Mouse (Mus musculus) testis, adult 2 months (tissue): ENCODE data around the gene Cetn4. TPM values are rescaled to one million over a fixed set of nuclear protein-coding genes. Genes with fewer than 3 reads are reported as not detected.

ENCODE experiments used
- H3K27ac ChIP-seq: fragments of 200-500 bp; 2 replicates; pipeline ENCODE4 v1.5.1; 2012; ENCODE audit warnings: low read depth, low read length; ENCODE audit not compliant: control insufficient read depth, insufficient read depth
- H3K27me3 ChIP-seq: fragments of 200-500 bp; 2 replicates; pipeline ENCODE4 v1.6.1; 2012; ENCODE audit warnings: mild to moderate bottlenecking, low read length, moderate library complexity; ENCODE audit not compliant: control insufficient read depth, insufficient read depth
- H3K36me3 ChIP-seq: fragments of 200-500 bp; 2 replicates; pipeline ENCODE4 v1.6.1; 2012; ENCODE audit warnings: mild to moderate bottlenecking, low read length; ENCODE audit not compliant: control insufficient read depth, insufficient read depth
- H3K4me1 ChIP-seq: fragments of 200-500 bp; 2 replicates; pipeline ENCODE4 v1.6.1; 2012; ENCODE audit warnings: low read length; ENCODE audit not compliant: control insufficient read depth, insufficient read depth
- H3K4me3 ChIP-seq: fragments of 200-500 bp; 2 replicates; pipeline ENCODE4 v1.5.1; 2012; ENCODE audit warnings: low read depth, mild to moderate bottlenecking, low read length, moderate library complexity, mixed read lengths; ENCODE audit not compliant: control insufficient read depth
- CTCF ChIP-seq: fragments of 200-500 bp; IDR thresholded peaks from 2 replicates; pipeline ENCODE4 v1.5.1; 2012; ENCODE audit warnings: low read depth, mild to moderate bottlenecking, inconsistent platforms, low read length, moderate library complexity; ENCODE audit not compliant: control insufficient read depth, insufficient read depth, insufficient replicate concordance
- POLR2A ChIP-seq: fragments of 200-500 bp; IDR thresholded peaks from 2 replicates; pipeline ENCODE4 v1.6.1; 2012; ENCODE audit warnings: low read depth, mild to moderate bottlenecking, inconsistent platforms, low read length, moderate library complexity; ENCODE audit not compliant: control insufficient read depth
- polyA plus RNA-seq: library from polyadenylated mRNA; depleted of rRNA; stranded (reverse); fragments of >200 nt; gene quantifications from 2 replicates; pipeline ENCODE4 v1.2.3, GENCODE M21; 2012

Gene Cetn4
- polyA plus RNA-seq, 1 experiment, result 172 TPM

DNA sequence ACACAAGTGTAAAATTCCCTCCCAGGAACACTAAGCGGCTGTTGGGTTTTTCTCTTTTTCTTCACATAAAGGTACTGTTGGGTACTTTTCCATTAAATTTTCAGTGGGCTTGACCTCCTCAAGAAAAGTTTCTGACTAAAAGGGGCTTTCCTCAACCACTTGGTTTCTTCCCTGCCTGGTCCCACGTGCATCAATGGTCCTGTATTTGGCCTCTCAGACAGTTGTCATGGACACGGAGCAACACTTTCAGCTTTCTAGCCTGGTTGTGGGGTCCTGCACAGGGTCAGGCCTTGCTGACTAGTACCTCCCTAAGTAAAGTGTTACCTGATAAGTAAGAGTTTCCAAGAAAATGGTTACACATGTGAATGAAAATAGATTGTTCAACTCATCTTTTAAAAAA, 13.0 kb downstream of the Cetn4 start:
- Histone ChIP-seq H3K27ac (no peak overlapping the region), H3K4me3 (no peak overlapping the region), H3K27me3 (no peaks in the 10 kb centered on the region), H3K4me1 (no peaks in the 10 kb centered on the region), H3K36me3 (no peaks in the 10 kb centered on the region)
- TF ChIP-seq POLR2A, result no peak

DNA sequence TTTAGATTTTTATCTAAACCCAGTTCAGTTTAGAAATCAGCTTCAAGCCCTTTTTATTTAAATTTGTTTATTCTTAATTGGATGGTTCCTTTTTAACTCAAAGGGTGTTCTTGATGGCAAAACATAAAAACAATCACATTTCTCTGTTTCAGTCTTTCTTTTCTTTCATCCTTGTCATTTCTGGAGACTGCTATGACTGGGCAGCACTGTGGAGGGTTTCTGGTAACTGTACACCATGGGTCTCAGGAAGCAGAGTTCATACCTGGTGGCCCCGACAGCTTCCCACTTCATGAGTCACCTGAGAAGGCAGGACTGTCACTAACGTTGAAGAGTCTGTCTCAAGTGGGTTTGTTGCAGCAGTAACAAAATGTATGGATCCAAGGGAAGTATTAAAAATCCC, 19.9 kb downstream of the Cetn4 start:
- Histone ChIP-seq H3K27ac (no peak overlapping the region), H3K36me3 (no peaks in the 10 kb centered on the region), H3K27me3 (no peaks in the 10 kb centered on the region), H3K4me1 (no peaks in the 10 kb centered on the region), H3K4me3 (no peak overlapping the region)
- TF ChIP-seq POLR2A, result no peak

DNA sequence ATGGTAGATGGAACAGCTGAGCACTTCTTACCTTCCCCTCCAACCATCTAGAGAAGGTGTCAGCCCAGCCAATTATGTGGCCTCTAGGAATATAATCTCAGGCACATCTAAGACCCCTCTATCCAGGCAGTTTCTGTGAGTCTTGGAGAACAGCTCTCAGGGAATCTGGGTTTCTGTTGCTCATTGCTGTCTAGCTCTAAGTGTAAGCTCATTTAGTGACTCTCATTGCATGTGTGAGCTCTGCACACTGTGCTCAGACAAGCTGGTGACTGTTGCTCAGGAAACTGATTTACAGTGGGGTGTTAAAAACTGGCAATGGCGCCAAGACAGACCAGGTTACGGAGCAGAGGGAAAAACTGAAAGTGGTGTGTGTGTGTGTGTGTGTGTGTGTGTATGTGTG, 20.6 kb downstream of the Cetn4 start:
- Histone ChIP-seq H3K4me1 (no peaks in the 10 kb centered on the region), H3K27ac (no peak overlapping the region), H3K36me3 (no peaks in the 10 kb centered on the region), H3K4me3 (no peak overlapping the region), H3K27me3 (no peaks in the 10 kb centered on the region)
- TF ChIP-seq POLR2A, result no peak
- no peak for TF ChIP-seq CTCF

DNA sequence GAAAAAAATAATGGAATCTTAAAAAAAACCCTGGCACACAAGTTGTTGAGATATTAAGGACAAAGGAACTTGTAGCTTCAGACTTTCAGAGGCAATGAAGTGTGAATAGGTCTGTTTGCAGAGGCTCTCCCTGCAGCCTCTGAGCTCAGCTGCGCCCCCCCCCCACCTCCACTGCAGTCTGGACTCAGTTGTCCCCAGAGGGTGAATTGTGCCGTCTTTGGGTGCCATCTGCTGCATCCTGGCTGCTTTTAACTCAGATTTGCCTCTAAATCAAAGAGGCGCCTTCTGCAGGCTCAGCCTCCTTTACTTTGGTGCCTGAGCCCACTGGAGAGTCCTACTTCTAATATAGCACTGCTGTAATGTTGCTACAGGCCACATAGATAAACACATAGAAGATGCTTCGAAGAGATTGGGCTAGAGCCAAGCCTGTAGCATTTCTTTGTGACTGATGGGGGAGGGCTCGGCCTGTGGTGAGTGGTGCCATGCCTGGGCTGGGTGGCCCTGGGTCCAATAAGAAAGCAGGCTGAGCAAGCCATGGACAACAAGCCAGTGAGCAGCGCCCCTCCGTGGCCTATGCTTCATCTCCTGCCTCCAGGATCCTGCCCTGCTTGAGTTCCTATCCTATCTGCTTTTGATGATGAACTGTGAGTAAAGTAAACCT, 21.5 kb downstream of the Cetn4 start:
- Histone ChIP-seq H3K27me3 (no peaks in the 10 kb centered on the region), H3K4me3 (no peak overlapping the region), H3K4me1 (no peaks in the 10 kb centered on the region), H3K36me3 (no peaks in the 10 kb centered on the region), H3K27ac (no peak overlapping the region)
- TF ChIP-seq POLR2A (no peak), CTCF (no peak)

DNA sequence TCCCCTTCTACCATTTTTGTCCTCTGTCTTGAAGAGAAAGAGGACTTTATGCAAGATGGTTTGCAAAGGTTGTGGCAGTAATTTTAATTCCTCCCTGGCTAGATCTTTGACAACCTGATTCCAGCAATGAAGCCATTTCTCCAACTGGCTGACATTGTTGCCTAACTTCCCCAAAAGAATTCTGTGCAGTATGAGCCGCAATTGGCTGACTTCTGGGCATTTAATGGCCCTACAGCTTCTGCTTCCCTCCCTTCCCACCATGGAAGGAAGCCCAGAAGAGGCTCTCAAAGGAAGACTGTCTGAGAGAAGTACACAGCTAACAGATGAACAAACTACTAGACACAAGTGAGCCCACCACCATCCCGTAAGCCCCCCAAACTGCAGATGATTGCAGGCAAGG, 23.3 kb downstream of the Cetn4 start:
- H3K36me3 ChIP-seq, result no peaks in the 10 kb centered on the region
- H3K4me3 ChIP-seq, result no peak overlapping the region
- no peak overlapping the region for H3K27ac ChIP-seq
- H3K4me1 ChIP-seq, result no peaks in the 10 kb centered on the region
- no peaks in the 10 kb centered on the region for H3K27me3 ChIP-seq
- no peak for TF ChIP-seq POLR2A
- TF ChIP-seq CTCF, result no peak

DNA sequence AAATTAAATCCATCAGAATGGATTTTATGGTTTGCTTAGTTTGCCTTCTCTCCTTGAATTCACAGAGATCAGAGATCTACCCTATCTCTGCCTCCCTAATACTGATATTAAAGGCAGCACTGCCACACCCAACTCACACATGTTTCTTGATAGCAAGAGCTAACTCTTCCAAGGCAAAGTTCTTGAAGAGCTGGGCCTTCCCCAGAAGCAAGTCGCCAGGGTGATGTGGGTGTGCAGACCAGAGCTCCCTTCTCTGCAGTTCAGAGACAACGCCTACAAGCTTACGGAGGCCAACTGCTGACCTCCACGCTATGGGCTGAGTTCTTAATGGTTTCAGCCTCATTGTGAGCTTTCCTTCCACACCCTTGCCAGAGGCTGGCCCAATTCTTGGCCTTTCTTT, 29.3 kb downstream of the Cetn4 start:
- Histone ChIP-seq H3K4me1 (no peaks in the 10 kb centered on the region), H3K36me3 (no peaks in the 10 kb centered on the region)

DNA sequence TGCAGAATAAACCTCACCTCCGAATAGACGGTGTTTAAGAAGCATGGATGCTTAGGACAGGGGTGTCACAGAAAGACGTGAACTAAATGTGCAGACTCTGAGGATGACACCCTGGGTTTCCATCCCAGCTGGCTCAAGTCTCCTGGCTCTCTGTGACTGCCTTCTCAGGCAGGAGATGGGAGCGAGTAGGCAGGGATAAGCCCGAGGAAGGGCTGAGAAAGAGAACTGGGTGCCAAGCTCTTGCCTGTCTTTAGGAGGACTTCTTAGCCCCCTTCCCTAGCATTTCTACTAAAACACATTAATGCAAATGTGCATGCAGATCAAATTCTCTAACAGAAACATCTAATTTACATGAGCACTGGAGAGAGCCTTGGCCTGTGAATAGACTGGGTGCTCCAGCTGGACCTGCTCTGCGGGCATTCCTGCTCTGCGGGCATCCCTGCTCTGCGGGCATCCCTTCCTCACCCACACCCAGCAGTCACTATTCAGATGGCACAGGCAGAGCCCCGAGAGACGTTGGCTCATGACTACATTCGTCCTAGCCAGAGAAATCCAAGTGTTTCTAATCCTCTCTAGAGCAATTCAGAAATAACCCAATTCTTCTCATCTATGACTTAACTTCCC, 30.1 kb downstream of the Cetn4 start:
- Histone ChIP-seq H3K27ac (no peak overlapping the region), H3K27me3 (no peaks in the 10 kb centered on the region)
- TF ChIP-seq CTCF (no peak), POLR2A (no peak)

More for the DNA sequence above, 29.3 kb downstream of the Cetn4 start:
- no peak overlapping the region for H3K27ac ChIP-seq
- no peak overlapping the region for H3K4me3 ChIP-seq
- TF ChIP-seq CTCF (no peak), POLR2A (no peak)
- H3K27me3 ChIP-seq, result no peaks in the 10 kb centered on the region

DNA sequence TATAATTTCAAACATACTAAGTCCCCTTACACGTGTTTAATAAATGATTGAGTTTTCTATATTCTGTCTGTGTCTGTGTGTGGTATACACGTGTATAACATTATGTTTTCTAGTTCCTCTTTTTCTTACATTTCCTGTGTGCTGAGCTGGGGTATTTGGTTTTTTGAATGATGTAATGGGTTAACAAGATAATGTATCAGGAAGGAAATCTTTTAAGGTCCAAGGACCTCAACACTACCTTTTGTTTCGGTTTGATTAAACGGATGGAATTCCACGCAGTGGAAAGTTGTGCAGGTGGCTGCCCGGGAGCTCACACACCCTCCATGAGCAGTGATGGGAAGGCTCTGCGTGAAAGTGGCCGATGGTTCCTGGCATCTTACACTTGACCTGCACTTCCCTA, 31.6 kb downstream of the Cetn4 start:
- TF ChIP-seq POLR2A (no peak), CTCF (no peak)
- H3K36me3 ChIP-seq, result no peaks in the 10 kb centered on the region
- H3K27ac ChIP-seq, result no peak overlapping the region
- H3K4me3 ChIP-seq, result no peak overlapping the region
- no peaks in the 10 kb centered on the region for H3K27me3 ChIP-seq
- no peaks in the 10 kb centered on the region for H3K4me1 ChIP-seq

More for the DNA sequence above, 30.1 kb downstream of the Cetn4 start:
- no peak overlapping the region for H3K4me3 ChIP-seq
- no peaks in the 10 kb centered on the region for H3K4me1 ChIP-seq
- no peaks in the 10 kb centered on the region for H3K36me3 ChIP-seq
